Mouse (Mus musculus) brain, embryonic 14.5 days (tissue): ENCODE measurements around the gene Pih1d1.

Experiments used
- CTCF ChIP-seq: fragments of 200-500 bp; IDR thresholded peaks from 2 replicates; pipeline ENCODE4 v1.5.1; 2012; ENCODE audit warnings: inconsistent platforms, mild to moderate bottlenecking, moderate library complexity, borderline replicate concordance; ENCODE audit not compliant: insufficient read depth, insufficient read length; ENCODE audit errors: extremely low read depth
- POLR2A ChIP-seq: fragments of 200-500 bp; IDR thresholded peaks from 2 replicates; pipeline ENCODE4 v1.6.1; 2012; ENCODE audit warnings: mild to moderate bottlenecking, inconsistent platforms, borderline replicate concordance; ENCODE audit not compliant: poor library complexity, insufficient read depth, insufficient read length, severe bottlenecking; ENCODE audit errors: extremely low read depth

DNA sequence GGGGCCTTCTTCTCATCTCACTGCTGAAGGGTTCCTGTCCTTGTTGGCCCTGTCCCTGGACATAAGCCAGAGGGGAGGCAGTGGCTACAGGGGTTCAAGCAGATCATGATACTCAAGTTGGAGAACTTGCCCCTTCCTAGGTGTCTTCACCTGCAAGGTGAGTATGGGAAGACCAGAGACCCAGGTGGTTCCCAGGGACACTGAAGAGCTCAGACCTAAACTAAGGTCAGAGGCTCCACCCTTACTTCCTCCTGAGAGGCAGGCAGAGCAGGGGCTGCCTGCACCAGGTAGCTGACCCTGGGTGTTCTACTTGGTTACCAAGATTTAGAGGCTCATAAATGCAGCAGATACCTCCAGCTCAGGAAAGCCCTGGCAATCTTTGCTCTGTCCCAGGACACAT lies 32.1 kb upstream of the Pih1d1 start:
- TF ChIP-seq CTCF (no peak), POLR2A (no peak)
